Mouse (Mus musculus) MEL (cell line): ENCODE measurements around the gene Slc7a8. TPM values are rescaled to one million over a fixed set of nuclear protein-coding genes. Genes with fewer than 3 reads are reported as not detected.

Source experiments
- DNase-seq: peaks from one replicate; pipeline ENCODE4 v3.0.0; 2011; ENCODE audit warnings: low read depth, low spot score
- H3K27ac ChIP-seq: 2 replicates; pipeline ENCODE4 v1.5.1; 2012; ENCODE audit warnings: low read depth, mild to moderate bottlenecking, control low read depth, low read length, moderate library complexity; ENCODE audit not compliant: control insufficient read depth
- H3K27me3 ChIP-seq, 2 experiments: fragments of 150-350 bp in 1 of 2; sonication (generic) in 1 of 2; 2 replicates each; pipeline ENCODE4 v1.6.1; 2012; ENCODE audit warnings: low read length in 2 of 2, mild to moderate bottlenecking in 2 of 2, improper control_type of control experiment in 1 of 2, moderate library complexity in 1 of 2; ENCODE audit not compliant: insufficient read depth in 2 of 2, control insufficient read depth in 1 of 2
- H3K36me3 ChIP-seq, 2 experiments: 2 replicates each; pipeline ENCODE4 v1.6.1; 2012 to 2014; ENCODE audit warnings: low read length in 2 of 2, improper control_type of control experiment in 1 of 2, inconsistent platforms in 1 of 2, mild to moderate bottlenecking in 1 of 2; ENCODE audit not compliant: insufficient read depth in 2 of 2, control insufficient read depth in 1 of 2
- H3K4me1 ChIP-seq, 2 experiments: fragments of 150-350 bp in 1 of 2; sonication (generic) in 1 of 2; 2 replicates each; pipeline ENCODE4 v1.6.1; 2012; ENCODE audit warnings: low read length in 2 of 2, improper control_type of control experiment in 1 of 2, mild to moderate bottlenecking in 1 of 2; ENCODE audit not compliant: insufficient read depth in 2 of 2, control insufficient read depth in 1 of 2
- H3K4me3 ChIP-seq, 2 experiments: fragments of 150-350 bp in 1 of 2; sonication (generic) in 1 of 2; 2 replicates each; pipeline ENCODE4 v1.5.1; 2012; ENCODE audit warnings: low read depth in 2 of 2, low read length in 2 of 2, mild to moderate bottlenecking in 2 of 2, moderate library complexity in 2 of 2, control low read depth in 1 of 2, improper control_type of control experiment in 1 of 2; ENCODE audit not compliant: control insufficient read depth in 1 of 2, insufficient read depth in 1 of 2
- H3K79me2 ChIP-seq: 2 replicates; pipeline ENCODE4 v1.6.1; 2012; ENCODE audit warnings: mild to moderate bottlenecking, low read length, moderate library complexity; ENCODE audit not compliant: control insufficient read depth, poor library complexity, insufficient read depth
- H3K9ac ChIP-seq: 2 replicates; pipeline ENCODE4 v1.6.1; 2012; ENCODE audit warnings: low read depth, mild to moderate bottlenecking, control low read depth, low read length, moderate library complexity; ENCODE audit not compliant: control insufficient read depth, poor library complexity, severe bottlenecking
- H3K9me3 ChIP-seq: fragments of 150-350 bp; sonication (generic); replicated peaks from 2 replicates; pipeline ENCODE4 v1.6.1; 2012; ENCODE audit warnings: mild to moderate bottlenecking, low read length, improper control_type of control experiment, moderate library complexity; ENCODE audit not compliant: insufficient read depth
- CHD1 ChIP-seq: IDR thresholded peaks from 2 replicates; pipeline ENCODE4 v1.6.1; 2012; ENCODE audit warnings: low read depth, mild to moderate bottlenecking, inconsistent platforms, low read length, improper control_type of control experiment
- CTCF ChIP-seq, 3 experiments: IDR thresholded peaks in 2 of 3; conservative IDR thresholded peaks in 1 of 3; 2 replicates each; pipeline ENCODE4 v1.5.1; 2011 to 2012; ENCODE audit warnings: low read length in 3 of 3, low read depth in 2 of 3, mild to moderate bottlenecking in 2 of 3, improper control_type of control experiment in 1 of 3, inconsistent platforms in 1 of 3, mixed read lengths in 1 of 3, moderate library complexity in 1 of 3; ENCODE audit not compliant: control insufficient read depth in 1 of 3, insufficient read depth in 1 of 3, poor library complexity in 1 of 3, severe bottlenecking in 1 of 3
- EP300 ChIP-seq, 2 experiments: IDR thresholded peaks; 2 replicates each; pipeline ENCODE4 v1.6.1; 2011; ENCODE audit warnings: improper control_type of control experiment in 2 of 2, low read length in 2 of 2, low read depth in 1 of 2, mild to moderate bottlenecking in 1 of 2
- GABPA ChIP-seq: IDR thresholded peaks from 2 replicates; pipeline ENCODE4 v1.6.1; 2012; ENCODE audit warnings: low read depth, mild to moderate bottlenecking, inconsistent platforms, low read length, improper control_type of control experiment, moderate library complexity
- GATA1 ChIP-seq: IDR thresholded peaks from 2 replicates; pipeline ENCODE4 v1.6.1; 2011; ENCODE audit warnings: low read depth, low read length, improper control_type of control experiment
- HCFC1 ChIP-seq: IDR thresholded peaks from 2 replicates; pipeline ENCODE4 v1.6.1; 2012; ENCODE audit warnings: low read depth, mild to moderate bottlenecking, inconsistent platforms, low read length, improper control_type of control experiment, moderate library complexity
- KAT2A ChIP-seq: conservative IDR thresholded peaks from 2 replicates; pipeline ENCODE4 v1.6.1; 2012; ENCODE audit warnings: low read depth, low read length, improper control_type of control experiment, inconsistent platforms
- MYB ChIP-seq: IDR thresholded peaks from 2 replicates; pipeline ENCODE4 v1.6.1; 2011; ENCODE audit warnings: mild to moderate bottlenecking, low read depth, low read length, improper control_type of control experiment
- NRF1 ChIP-seq: IDR thresholded peaks from 2 replicates; pipeline ENCODE4 v1.6.1; 2014; ENCODE audit warnings: low read depth, mild to moderate bottlenecking, inconsistent platforms, low read length, improper control_type of control experiment, moderate library complexity; ENCODE audit not compliant: poor library complexity, insufficient read depth, severe bottlenecking
- POLR2A ChIP-seq, 2 experiments: IDR thresholded peaks; 2 replicates each; pipeline ENCODE4 v1.6.1; 2011 to 2012; ENCODE audit warnings: low read length in 2 of 2, mild to moderate bottlenecking in 2 of 2, control low read depth in 1 of 2, improper control_type of control experiment in 1 of 2, low read depth in 1 of 2, moderate library complexity in 1 of 2; ENCODE audit not compliant: control insufficient read depth in 1 of 2, insufficient read depth in 1 of 2, poor library complexity in 1 of 2
- SIN3A ChIP-seq: IDR thresholded peaks from 2 replicates; pipeline ENCODE4 v1.6.1; 2012; ENCODE audit warnings: low read length, improper control_type of control experiment, inconsistent platforms
- USF2 ChIP-seq, 2 experiments: IDR thresholded peaks; 2 replicates each; pipeline ENCODE4 v1.6.1; 2011 to 2012; ENCODE audit warnings: improper control_type of control experiment in 2 of 2, low read length in 2 of 2, borderline replicate concordance in 1 of 2, inconsistent platforms in 1 of 2, low read depth in 1 of 2, mild to moderate bottlenecking in 1 of 2; ENCODE audit not compliant: insufficient read depth in 1 of 2
- ZKSCAN1 ChIP-seq: IDR thresholded peaks from 2 replicates; pipeline ENCODE4 v1.6.1; 2012; ENCODE audit warnings: low read depth, mild to moderate bottlenecking, inconsistent platforms, low read length, improper control_type of control experiment, moderate library complexity
- polyA plus RNA-seq, 2 experiments: library from polyadenylated mRNA; stranded (reverse) in 1 of 2; unstranded in 1 of 2; fragments of >175 nt in 1 of 2; fragments of >200 nt in 1 of 2; gene quantifications; 2 replicates each; pipeline versions ENCODE4 v1.2.1 to v1.2.4; 2012; ENCODE audit warnings: low replicate concordance in 2 of 2, low read depth in 1 of 2; ENCODE audit not compliant: insufficient read length in 2 of 2, insufficient read depth in 1 of 2, missing spikeins in 1 of 2
- total RNA-seq: library from RNA; depleted of rRNA; stranded (reverse); fragments of 300-350 nt; gene quantifications from 2 replicates; pipeline ENCODE4 v1.2.3, GENCODE M21; 2012

Slc7a8 gene
- total and polyA plus RNA-seq, 3 experiments, result 0.08 to 0.29 TPM; not detected in 1

DNA sequence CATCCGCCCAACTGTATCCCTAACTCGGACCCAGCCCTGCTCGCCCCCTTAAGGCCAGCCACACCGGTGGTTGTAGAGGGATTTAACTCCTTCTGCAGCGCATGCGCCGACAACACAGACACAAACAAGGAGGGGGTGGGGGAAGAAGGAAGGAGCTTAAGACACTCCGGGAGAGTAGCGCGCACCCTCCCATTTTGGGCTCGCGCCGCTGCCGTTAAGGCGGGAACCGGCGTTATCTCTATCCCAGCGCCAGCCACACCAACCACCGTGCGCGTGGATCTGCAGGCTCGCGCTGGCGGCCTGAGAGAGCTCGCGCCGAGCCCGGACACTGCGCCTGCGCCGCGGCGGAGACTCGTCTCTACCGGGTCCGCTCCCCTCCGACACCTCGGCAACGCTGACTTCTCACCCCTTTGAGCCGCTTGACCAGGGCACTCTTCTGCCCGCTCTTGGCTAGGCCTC is 95.7 kb downstream of the Slc7a8 start, which contains the start of gene 1700123O20Rik (continued):
- TF ChIP-seq ZKSCAN1, result no peak
- TF ChIP-seq SIN3A, result peak; percentile 80; the same call in 1 of the 2 replicates
- peak; percentile 80 for TF ChIP-seq NRF1
- TF ChIP-seq KAT2A, result no peak; the same call in 1 of the 2 replicates
- TF ChIP-seq POLR2A (IDR thresholded peaks at IDR 0.05; ENCODE audit: control insufficient read depth in 1 of 2, insufficient read depth in 1 of 2, low read depth in 1 of 2, low read length in 2 of 2, poor library complexity in 1 of 2), result peak in 1 of 2 experiments; percentile 86; a peak in 1 of 4 replicates
- no peak; the same call in 1 of the 2 replicates for TF ChIP-seq MYB
- TF ChIP-seq GATA1, result 0 out of 2 replicates have a peak, but pooled peaks have one; percentile 20
- TF ChIP-seq, all 39 proteins: peak for 15

DNA sequence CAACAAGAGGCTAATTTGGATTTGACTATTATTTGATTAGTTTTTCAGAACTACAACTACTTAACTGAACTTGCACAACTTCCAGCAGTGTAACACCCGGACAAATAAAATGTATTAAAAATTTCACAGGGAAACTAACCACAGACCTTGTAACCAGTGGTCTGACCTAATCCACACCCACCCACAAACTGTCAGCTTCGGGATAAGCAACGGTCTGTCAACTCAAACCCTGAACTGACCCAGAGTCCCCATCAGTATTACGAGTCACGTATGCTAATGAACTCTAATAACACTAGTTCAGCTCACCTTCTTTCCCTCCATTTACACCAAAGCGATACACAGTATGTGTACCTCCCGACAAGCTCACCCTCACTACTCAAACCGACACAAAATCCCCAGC is 96.3 kb downstream of the Slc7a8 start:
- TF ChIP-seq MYB (peak; percentile 67), USF2 (IDR thresholded peaks at IDR 0.05; ENCODE audit: borderline replicate concordance in 1 of 2, insufficient read depth in 1 of 2, low read depth in 1 of 2, low read length in 2 of 2) (no peak), KAT2A (no peak), HCFC1 (no peak), CTCF (IDR thresholded peaks at IDR 0.05 in 2 of 3, conservative IDR thresholded peaks at IDR 0.05 in 1 of 3; ENCODE audit: control insufficient read depth in 1 of 3, insufficient read depth in 1 of 3, low read depth in 2 of 3, low read length in 3 of 3, poor library complexity in 1 of 3, severe bottlenecking in 1 of 3) (no peak), EP300 (IDR thresholded peaks at IDR 0.05; ENCODE audit: low read depth in 1 of 2, low read length in 2 of 2) (peak in 1 of 2 experiments; percentile 48; a peak in 1 of 4 replicates)
- H3K9me3 ChIP-seq, result no peaks in the 10 kb centered on the region
- peaks cover 1 to 27% of the 10 kb centered on the region in 2 experiments for H3K36me3 ChIP-seq
- no peak for DNase-seq
- no peaks in the 10 kb centered on the region for H3K27me3 ChIP-seq
- peak overlapping the region; percentile 93 for H3K9ac ChIP-seq
- H3K4me3 ChIP-seq, result peak overlapping the region; percentile 66 to 79
- H3K79me2 ChIP-seq, result peaks cover 51% of the 10 kb centered on the region
- peaks cover 2 to 8% of the 10 kb centered on the region in 2 experiments; a peak in 3 of 4 replicates for H3K4me1 ChIP-seq
- peak overlapping the region; percentile 97 for H3K27ac ChIP-seq

DNA sequence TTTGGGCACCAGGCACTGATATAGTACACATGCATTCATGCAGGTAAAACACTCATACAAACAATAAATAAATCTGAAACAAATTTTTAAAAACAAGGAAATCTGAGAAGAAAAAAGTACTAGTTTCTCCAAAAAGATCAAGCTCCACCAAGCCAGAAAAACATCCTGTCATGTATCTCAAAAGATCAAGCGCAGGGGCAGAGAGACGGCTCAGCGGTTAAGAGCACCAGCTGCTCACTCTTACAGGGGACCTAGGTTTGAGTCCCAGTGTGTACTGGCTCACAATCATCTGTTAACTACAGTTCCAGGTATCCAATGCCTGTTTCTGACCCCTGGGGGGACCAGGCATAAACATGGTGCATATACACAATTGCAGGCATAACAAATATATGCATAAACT is 99.3 kb downstream of the Slc7a8 start:
- no peaks in the 10 kb centered on the region for H3K27me3 ChIP-seq
- H3K9ac ChIP-seq, result no peak overlapping the region
- no peak overlapping the region for H3K27ac ChIP-seq
- H3K9me3 ChIP-seq, result no peaks in the 10 kb centered on the region
- H3K79me2 ChIP-seq, result peaks cover 34% of the 10 kb centered on the region
- TF ChIP-seq CHD1 (no peak), HCFC1 (no peak), GABPA (no peak)
- H3K4me1 ChIP-seq, result peaks cover 0 to 2% of the 10 kb centered on the region in 2 experiments; a peak in 2 of 4 replicates
- H3K4me3 ChIP-seq, result no peak overlapping the region
- peaks cover 9 to 20% of the 10 kb centered on the region in 2 experiments for H3K36me3 ChIP-seq
- no peak for DNase-seq
